Mouse (Mus musculus): ENCODE measurements at regions not wholly inside any gene's neighbourhood (a gene's known extent, or its start where the extent isn't known, plus 50 kb on each side); places are given as distances from the start of the nearest gene placed in this dataset.

DNA sequence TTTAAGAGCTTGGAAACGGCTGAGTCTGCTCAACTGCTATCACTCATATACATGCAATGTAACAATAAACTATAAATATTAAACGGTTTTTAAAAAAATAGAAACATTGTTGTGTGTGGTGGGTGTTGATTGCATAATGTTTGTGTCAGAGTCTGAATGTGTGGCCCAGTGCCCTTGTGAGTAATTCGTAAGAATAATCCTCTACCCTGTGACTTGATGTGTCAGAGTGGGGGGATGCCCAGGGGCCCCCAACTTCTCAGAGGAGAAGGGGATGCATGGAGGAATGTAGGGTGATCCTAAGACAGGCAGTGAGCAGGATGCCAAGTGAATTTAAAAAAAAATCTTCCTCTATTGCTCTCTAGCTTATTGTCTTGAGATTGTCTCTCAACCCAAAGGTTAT, 474.2 kb upstream of the Itga1 start:
- TF ChIP-seq GATA4 (IDR thresholded peaks at IDR 0.05; ENCODE audit: insufficient replicate concordance, low read length): no peak

DNA sequence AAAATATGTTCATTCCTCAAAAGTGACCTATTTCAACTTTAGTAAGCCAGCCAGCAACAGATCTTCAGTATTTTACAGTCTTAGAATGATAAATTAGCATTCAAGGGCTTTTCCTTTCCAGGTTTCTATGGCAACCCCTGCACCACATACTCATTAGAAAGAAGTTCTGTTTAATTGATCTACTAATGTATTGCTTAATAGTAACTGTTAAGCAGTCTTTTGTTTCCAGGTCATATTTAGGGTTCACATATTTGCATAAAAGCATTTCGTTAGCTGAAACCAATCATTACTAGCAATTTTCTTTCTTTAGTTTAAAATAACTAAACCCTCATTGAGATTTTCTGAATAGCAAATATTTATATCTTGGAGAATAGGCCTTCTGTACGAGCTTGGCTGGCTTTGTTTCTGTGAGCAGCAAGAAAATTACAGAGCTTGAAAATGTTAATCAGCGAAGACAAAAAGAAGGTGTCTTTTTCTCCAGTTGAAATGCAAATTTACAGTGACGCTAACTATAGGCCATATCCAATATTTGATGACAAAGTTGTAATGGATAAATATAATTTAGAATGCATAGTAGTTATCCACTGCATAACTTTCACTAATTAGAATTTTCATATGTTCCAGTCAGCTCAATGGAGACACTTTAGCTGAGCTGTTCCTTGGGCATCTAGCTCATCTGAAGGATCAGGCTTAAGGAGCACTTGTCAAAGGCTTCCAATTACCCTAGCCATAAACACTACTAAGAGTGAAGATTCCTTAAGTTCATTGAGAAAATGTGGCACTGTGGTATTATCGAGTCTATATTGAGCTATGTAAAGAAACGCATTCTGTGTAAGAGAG, 473.5 kb upstream of the Itga1 start:
- TF ChIP-seq GATA4 (IDR thresholded peaks at IDR 0.05; ENCODE audit: insufficient replicate concordance, low read length): no peak

DNA sequence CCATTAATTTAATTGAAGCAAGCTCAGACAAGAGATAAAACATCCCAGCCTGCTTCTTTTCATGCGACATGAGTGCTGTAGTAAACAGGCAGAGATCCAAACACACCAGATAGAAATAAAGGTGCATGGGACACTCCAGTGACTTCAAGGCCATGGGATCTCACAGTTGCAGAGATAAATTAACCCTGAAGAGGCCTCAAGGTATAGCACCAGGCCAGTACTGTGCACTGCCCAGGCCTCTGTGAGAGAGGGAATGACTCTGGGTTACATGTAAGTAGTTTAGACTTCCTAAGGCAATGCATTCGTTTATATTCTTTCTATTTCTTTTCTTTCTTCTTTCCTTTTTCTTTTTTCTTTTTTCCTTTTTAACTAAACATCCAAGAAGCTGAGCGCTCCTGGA, 439.4 kb upstream of the Itga1 start:
- TF ChIP-seq GATA4 (IDR thresholded peaks at IDR 0.05; ENCODE audit: insufficient replicate concordance, low read length): no peak

DNA sequence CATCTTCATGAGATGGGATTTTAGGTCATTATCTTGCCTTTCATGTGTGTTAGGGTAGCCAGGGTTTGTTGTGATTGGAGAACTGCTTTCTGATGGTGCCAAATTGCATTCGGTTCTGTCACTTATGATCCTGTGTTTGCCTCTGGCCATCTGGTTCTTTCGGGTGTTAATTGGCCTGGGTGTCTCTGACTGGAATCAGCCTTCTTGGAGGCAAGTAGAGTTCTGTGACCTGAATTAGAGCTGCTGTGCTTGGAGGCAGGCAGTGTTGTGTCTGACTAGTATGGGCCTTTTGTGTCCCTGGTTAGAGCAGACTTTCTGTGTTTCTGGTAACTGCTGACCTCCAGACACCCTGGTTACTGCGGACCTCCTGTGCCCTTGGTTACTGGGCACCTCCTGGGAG, 434.1 kb upstream of the Itga1 start:
- no peak for TF ChIP-seq GATA4 (IDR thresholded peaks at IDR 0.05; ENCODE audit: insufficient replicate concordance, low read length)

DNA sequence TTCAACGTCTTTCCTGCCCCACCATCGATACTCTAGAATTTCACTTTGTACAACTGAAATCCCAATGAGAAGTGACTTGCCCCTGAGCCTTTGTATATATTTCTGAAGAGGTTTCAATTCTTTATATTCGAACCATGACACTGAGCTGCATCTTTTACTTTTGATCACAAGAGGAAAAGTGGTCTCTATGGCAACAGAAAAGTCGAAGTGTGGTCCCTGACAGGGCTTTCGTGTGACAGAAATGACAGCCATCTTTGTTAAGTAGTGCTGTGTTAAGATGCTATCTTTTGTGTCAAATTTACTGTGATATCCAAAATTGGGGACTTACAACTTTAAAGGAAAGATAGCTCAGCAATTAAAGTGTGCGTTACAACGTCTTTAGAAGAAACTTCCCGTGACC, 412.1 kb upstream of the Itga1 start:
- no peak for TF ChIP-seq GATA4 (IDR thresholded peaks at IDR 0.05; ENCODE audit: insufficient replicate concordance, low read length)

DNA sequence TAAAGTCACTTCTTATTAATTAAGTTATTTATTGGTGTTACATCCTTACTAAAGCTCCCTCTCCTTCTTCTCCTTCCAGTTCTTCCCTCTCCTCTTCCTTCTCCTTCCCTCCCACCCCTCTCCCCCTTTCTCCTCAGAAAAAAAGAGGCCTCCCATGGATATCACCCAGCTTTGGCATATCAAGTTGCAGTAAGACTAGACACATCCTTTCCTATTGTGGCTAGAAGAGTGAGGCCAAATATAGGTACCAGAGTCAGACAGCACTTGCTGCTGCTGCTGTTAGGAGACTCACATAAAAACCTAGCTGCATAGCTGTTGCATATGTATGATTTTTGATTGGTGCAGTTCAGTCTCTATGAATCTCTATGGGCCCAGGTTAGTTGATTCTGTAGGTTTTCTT, 410.4 kb upstream of the Itga1 start:
- TF ChIP-seq GATA4 (IDR thresholded peaks at IDR 0.05; ENCODE audit: insufficient replicate concordance, low read length): no peak

DNA sequence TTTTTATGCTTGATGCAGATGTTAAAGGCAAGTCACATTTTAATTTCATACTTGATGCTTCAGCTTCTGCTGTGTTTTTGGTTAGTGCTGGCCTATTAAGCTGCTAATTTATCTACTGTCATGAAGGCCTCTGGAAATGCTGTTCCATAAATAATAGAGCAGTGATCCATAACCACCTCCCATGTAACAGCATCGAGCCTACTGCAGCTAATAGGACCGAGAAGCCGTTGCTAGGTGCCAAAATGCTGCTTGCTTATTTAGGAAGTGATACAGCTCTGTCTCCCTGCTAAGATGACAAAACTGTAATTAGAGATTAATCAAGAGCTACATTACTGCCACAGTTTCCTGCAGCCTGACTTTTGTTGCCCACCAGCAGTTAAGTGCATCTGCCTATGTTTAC, 406.9 kb upstream of the Itga1 start:
- TF ChIP-seq GATA4 (IDR thresholded peaks at IDR 0.05; ENCODE audit: insufficient replicate concordance, low read length): no peak

DNA sequence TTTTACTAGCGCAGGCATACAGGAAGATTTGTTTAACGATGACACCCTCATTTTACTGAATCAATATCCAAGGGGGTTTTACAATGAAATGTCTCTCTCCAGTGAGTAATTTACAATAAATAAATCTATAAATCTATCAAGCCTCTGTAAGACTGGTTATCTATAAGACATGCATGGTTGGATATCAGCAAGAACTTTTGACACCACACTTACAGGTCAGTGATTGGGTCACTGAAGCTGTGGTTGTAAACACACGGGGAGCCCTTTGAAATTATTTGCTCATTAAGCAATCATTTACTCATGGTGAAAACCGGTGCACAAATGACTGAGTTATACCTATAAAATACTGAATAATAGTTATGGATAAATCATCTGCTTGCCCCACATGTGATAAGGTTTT, 392.6 kb upstream of the Itga1 start:
- TF ChIP-seq GATA4 (IDR thresholded peaks at IDR 0.05; ENCODE audit: insufficient replicate concordance, low read length): no peak

DNA sequence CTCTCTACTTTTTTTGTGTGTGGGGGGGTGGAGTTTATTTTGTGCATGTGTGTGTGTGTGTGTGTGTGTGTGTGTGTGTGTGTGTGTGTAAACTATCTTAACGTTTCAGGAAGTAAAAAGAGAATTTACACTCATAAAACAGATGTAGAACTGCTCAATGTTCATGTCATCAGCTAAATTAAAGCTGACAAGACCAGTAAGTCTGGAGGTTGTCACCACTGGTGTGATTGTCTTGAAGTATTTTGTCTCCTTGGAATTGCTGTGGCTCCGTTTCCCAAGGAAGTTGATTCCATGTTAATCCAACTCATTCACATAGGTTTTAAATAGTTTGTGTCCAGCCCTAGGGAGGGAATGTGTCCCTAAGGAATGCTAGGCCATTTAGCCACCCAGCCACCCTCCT, 374.1 kb upstream of the Itga1 start:
- no peak for TF ChIP-seq GATA4 (IDR thresholded peaks at IDR 0.05; ENCODE audit: insufficient replicate concordance, low read length)

DNA sequence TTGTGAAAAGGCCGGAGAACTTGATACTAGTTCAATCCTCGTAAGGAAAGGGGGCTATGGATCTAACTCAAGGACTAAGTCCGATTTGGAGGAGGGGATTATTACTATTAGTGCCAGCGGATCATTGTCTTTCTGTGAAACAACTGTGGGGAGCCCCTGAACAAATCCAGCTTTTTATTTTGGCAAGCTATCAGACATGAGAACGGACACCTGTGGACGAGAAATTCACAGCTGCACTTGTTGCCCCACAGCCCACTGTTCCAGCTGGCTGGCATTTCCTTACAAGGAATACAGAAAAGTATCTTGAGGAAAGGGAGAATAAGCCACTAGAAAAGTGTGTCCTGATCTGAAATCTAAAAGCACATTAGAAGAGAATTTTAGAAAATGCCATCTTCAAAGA, 363.9 kb upstream of the Itga1 start:
- TF ChIP-seq GATA4 (IDR thresholded peaks at IDR 0.05; ENCODE audit: insufficient replicate concordance, low read length): no peak

DNA sequence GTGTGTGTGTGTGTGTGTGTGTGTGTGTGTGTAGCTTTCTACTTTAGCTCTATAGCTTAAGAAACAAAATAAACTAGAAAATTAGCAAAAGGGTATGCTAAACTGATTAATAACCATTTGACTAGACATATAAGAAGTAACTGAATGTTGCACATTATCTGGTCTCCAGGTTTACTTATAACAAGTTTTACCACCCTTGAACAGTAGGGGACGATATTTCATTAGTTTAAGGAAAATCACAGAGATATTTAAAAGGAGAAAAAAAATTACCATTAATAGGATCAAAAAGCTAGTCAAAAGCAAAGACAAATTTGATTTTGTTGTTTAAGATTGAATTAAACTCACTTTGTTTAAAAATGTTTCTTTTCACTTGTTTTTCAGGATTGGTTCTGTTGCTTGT, 349.5 kb upstream of the Itga1 start:
- no peak for TF ChIP-seq GATA4 (IDR thresholded peaks at IDR 0.05; ENCODE audit: insufficient replicate concordance, low read length)

DNA sequence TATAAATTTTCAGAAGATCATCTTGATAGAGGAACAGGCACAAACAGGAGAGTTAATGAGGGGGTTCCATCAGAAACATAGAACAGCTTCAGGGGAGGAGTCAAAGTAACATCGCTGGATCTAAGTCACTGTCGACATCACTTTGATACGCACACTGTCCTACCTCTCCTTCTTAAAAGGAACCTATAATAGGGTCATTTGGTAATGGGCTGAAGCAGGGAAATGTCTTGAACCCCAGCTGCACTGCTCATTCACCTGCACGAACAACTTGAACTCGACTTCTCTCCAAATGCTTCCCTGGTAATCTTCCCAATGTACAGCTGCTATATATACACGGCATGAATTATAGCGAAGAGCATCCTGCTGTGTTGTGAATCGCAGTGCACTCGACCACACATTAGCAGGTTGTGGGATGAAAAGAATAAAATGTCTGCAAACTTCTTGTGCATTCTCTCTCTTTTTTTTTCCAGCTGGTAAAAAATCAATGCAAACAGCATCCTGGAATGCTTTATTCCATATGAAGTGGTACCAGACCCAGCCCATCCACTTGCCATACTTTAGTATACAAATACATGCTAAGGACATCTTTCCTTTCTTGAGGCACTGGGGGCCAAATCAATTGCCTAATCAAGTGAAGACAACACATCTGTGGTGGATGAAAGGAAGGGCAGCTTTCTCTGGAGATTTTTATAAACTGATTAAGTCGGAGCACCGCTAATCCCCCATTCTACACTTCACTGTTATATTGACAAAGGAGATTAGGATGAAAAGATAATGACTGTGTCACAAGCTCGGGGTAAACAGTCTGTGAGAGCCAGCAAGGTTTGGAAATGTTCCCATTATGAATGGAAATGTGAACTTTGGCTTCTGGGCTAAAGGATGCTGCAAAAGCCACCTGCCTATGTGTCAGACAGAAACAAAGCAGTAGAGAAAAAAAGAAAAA, 325.6 kb upstream of the Itga1 start:
- TF ChIP-seq GATA4 (IDR thresholded peaks at IDR 0.05; ENCODE audit: insufficient replicate concordance, low read length): no peak

DNA sequence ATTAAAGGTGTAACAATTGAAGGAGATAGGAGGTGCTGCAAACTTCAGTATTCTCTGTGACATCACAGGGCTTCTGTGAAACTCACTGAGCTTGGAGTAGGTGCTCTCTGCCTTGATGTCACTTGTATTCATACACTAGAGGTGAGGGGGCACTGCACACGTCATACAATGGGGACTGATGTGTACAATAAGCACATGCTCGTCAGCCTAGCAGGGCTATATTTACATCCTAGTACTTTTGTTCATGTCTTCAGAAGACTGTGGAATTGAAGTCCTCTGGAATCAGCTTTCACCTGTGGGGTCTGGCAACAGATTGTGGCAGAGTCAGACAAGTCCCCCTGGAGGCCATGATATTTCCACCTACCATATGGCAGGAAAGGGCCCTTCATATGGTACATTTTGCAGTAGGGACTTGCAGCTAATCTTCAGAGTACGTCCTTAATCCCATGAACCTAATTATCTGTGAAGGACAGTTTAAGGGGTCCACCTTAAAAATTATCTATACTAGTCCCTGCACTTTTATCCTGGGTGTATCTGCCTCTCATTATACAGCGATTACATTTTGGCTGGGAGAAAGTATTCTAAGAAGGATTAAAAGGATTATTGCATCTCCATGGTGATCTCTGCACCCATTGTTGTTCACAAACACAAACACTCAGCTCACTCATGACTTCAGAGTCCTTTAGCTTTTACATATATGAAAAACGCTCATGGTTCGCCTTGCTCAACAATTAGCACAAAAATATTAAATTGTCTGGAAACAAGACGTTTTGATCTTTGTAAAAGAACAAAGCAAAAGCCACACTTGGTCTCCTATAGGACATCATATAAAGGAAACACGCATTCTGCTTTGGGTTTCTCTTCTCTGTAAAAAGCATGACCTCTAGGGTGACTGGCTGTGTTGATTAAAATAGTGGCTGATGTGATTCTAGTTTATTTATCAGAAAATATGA, 324.1 kb upstream of the Itga1 start:
- TF ChIP-seq GATA4 (IDR thresholded peaks at IDR 0.05; ENCODE audit: insufficient replicate concordance, low read length): no peak

DNA sequence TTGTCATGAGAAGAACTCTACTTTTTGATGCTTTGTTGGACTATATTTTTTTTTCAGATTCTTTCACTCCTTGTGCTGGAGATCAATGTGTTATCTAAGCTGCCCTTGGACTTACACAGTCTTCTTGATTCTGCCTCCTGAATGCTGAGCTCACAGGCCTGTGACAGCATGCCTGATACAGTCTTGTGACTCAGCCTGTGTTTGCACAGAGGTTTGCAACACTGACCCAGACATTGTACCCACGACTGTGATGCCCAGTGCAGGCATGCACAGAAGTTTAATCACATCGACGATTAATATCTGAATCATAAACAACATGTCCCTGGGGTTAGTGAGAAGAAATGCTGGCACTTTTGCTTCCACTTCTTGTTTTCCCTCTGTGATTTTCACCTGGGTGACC, 322.0 kb upstream of the Itga1 start:
- TF ChIP-seq GATA4 (IDR thresholded peaks at IDR 0.05; ENCODE audit: insufficient replicate concordance, low read length): no peak

DNA sequence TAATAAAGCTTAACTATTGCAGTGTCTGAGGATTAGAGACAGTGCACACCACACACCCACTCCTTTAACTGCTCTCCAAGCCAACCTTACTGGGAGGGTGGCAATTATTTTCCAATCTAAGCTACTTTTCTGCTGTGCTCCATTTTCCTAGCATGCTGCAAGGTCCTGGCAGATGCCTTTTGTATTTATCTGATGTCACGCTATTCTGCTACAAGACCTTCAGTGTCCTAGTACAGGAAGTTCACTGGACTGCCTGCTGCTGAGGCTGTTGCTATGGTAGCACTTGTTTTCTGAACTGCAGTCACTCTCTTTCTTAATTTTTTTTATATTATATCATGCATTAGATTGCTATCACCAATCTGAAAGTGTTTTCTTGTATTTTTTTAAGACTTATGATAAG, 319.7 kb upstream of the Itga1 start:
- no peak for TF ChIP-seq GATA4 (IDR thresholded peaks at IDR 0.05; ENCODE audit: insufficient replicate concordance, low read length)
